Mouse (Mus musculus): ENCODE data around the gene Wdr24. TPM values are rescaled to one million over a fixed set of nuclear protein-coding genes. Genes with fewer than 3 reads are reported as not detected.

Wdr24 gene
- total RNA-seq, 2 experiments from 2014 or later: 10.5 to 11.4 TPM

DNA sequence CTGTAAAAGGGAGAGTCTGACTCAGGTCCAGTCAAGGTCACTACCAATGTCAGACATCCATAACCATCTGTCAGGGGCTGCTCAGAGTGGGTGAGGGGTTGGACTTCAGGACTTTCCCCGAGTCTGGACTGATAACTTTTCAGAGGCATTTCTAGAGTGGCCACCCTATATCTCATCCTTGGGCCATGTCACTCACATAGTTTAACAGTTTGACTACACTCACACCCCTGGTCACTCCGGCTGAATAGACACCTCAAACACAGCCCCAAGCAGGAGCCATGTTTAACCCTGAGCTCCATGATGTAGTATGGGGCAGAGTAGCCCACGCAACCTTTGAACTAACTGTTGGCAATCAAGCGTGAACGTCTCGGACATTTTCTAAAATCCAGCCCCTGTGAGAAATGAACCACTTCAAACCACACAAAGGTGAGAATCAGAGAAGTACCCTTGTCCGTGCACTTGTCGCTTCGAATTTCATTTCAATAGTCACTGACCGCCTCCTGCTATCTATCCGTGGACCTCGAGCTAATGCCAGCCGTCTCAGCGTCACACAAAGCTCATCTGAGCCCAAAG lies 50.8 kb downstream of the Wdr24 start:
- no peak for DNase-seq
- intact Hi-C loops (cut with DNase I): no loop called here

- peak; percentile 97 to 99 for DNase-seq
- intact Hi-C loops (cut with DNase I): no loop called here
Observed at GRCm38 (mm10) chr17:25874721-25875170, 51.3 kb downstream of the Wdr24 start, which contains the start of gene Mettl26. Gene Mettl26, plus strand, starts transcription at chr17:25875074.

- intact Hi-C loops (cut with DNase I): no loop called here
- DNase-seq: peak; percentile 84 to 88
Observed at GRCm38 (mm10) chr17:25875171-25876136, 52.0 kb downstream of the Wdr24 start.

- intact Hi-C loops (cut with DNase I): no loop called here
- no peak for DNase-seq
Observed at GRCm38 (mm10) chr17:25876347-25876915, 53.0 kb downstream of the Wdr24 start.

GRCm38 (mm10) chr17:25877025-25877424 lies 53.6 kb downstream of the Wdr24 start:
- intact Hi-C loops (cut with DNase I): no loop called here
- DNase-seq: no peak

DNA sequence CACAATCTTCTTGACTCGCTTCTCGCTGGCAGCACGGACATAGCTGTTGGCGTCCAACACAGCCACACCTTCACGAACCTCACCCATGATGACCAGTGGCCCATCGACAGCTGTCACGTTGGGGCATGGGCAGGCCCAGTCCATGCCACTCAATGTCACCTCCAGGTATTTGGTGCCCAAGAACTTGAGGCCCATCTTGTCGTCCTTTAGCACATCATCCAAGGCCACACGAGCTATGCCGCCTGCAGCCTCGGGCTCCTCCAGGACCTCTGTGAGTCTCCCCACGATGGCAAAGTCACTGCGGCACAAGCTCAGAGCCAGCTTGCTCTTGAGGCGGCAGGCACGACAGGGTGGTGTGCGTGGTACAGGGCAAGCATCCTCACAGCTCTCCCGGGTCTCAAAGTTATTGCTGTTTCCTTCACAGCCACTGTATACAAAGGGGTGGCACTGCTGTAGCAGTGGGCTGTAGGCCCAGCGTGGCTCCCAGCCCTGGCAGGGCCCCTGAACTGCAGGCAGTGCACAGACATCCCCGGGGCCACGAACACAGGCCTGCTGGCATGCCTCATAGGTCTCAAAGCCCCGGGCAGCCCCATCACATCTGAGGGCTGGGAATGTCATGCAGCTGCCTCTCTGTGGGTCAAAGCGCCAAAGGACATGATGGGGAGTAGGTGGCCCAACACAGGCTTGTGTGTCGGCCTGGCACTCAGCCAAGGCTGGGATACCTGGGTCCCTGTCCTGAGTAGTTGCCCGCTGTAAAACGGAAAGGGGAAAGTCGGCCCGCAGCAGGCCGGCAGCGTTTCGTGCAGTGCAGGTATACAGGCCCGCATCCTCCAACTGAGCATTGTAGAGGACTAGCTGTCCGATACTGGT lies 54.5 kb downstream of the Wdr24 start:
- DNase-seq: no peak
- intact Hi-C loops (cut with DNase I): no loop called here

Small RNA genes lying within 50 kb of the gene (microRNA-seq; reads per million reads assigned to microRNA genes)
- gene Mir3082 (ENCODE audit: borderline number of aligned reads in 2 of 2): 0 to 0.67 reads per million in 2 experiments
- 0 to 6.1 reads per million in 2 experiments for gene Mir6966 (ENCODE audit: borderline number of aligned reads in 2 of 2)

Other genes starting within 250 kb of the Wdr24 start
- 10 to 100 TPM; 27.4 to 33.8 TPM for gene Lmf1, start 244.5 kb upstream of the Wdr24 start, total RNA-seq (2021)
- under 1 TPM; 0.98 to 1.00 TPM for gene Gng13, start 106.5 kb upstream of the Wdr24 start, total RNA-seq (2021)
- gene Chtf18, start 96.2 kb upstream of the Wdr24 start, total RNA-seq (2021): 1 to 10 TPM; 1.0 to 2.1 TPM
- 1 to 10 TPM; 3.7 to 5.1 TPM for gene Rpusd1, start 96.0 kb upstream of the Wdr24 start, total RNA-seq (2021)
- not detected for gene Mslnl, start 87.6 kb upstream of the Wdr24 start, total RNA-seq (2021)
- 10 to 100 TPM; 16.1 to 22.2 TPM for gene Msln, start 69.2 kb upstream of the Wdr24 start, total RNA-seq (2021)
- 10 to 100 TPM; 40.9 to 44.8 TPM for gene Narfl, start 49.9 kb upstream of the Wdr24 start, total RNA-seq (2021)
- 10 to 100 TPM; 10.7 to 11.4 TPM for gene Haghl, start 38.0 kb upstream of the Wdr24 start, total RNA-seq (2021)
- gene Ccdc78, start 37.0 kb upstream of the Wdr24 start, total RNA-seq (2021): not detected
- 10 to 100 TPM; 39.2 to 39.7 TPM for gene Fam173a, start 30.7 kb upstream of the Wdr24 start, total RNA-seq (2021)
- under 1 TPM in 1 of 2 experiments, not detected in 1; 0.46 TPM for gene AC134908.4, start 28.0 kb upstream of the Wdr24 start, total RNA-seq (2021)
- gene Metrn, start 26.5 kb upstream of the Wdr24 start, total RNA-seq (2021): 10 to 100 TPM; 64.3 to 72.0 TPM
- 1 to 10 TPM; 1.2 to 1.5 TPM for gene Fbxl16, start 14.5 kb upstream of the Wdr24 start, total RNA-seq (2021)
- gene Jmjd8, start 5.2 kb downstream of the Wdr24 start, total RNA-seq (2021): 10 to 100 TPM; 30.8 to 35.3 TPM
- gene Stub1, start 9.8 kb downstream of the Wdr24 start, total RNA-seq (2021): 100 to 1,000 TPM; 111 to 116 TPM
- gene Rhbdl1, start 13.7 kb downstream of the Wdr24 start, total RNA-seq (2021): 1 to 10 TPM; 1.4 to 1.9 TPM
- 1 to 10 TPM; 2.2 to 3.3 TPM for gene Gm20683, start 18.1 kb downstream of the Wdr24 start, total RNA-seq (2021)
- 100 to 1,000 TPM; 110 to 115 TPM for gene Rhot2, start 21.2 kb downstream of the Wdr24 start, total RNA-seq (2021)
- 1 to 10 TPM; 1.7 to 2.0 TPM for gene Wdr90, start 37.9 kb downstream of the Wdr24 start, total RNA-seq (2021)
- 100 to 1,000 TPM; 272 to 286 TPM for gene Mcrip2, start 45.1 kb downstream of the Wdr24 start, total RNA-seq (2021)
- 10 to 100 TPM; 16.1 to 18.1 TPM for gene Mettl26, start 51.4 kb downstream of the Wdr24 start, total RNA-seq (2021)
- gene Wfikkn1, start 57.2 kb downstream of the Wdr24 start, total RNA-seq (2021): under 1 TPM; 0.41 to 0.64 TPM
- 10 to 100 TPM; 18.4 to 21.2 TPM for gene Rab40c, start 96.1 kb downstream of the Wdr24 start, total RNA-seq (2021)
- 10 to 100 TPM; 45.6 to 48.2 TPM for gene Pigq, start 121.3 kb downstream of the Wdr24 start, total RNA-seq (2021)
- under 1 TPM in 1 of 2 experiments, not detected in 1; 0.19 TPM for gene Nhlrc4, start 121.3 kb downstream of the Wdr24 start, total RNA-seq (2021)
- under 1 TPM; 0.19 to 0.33 TPM for gene A930017K11Rik, start 128.9 kb downstream of the Wdr24 start, total RNA-seq (2021)
- 1 to 10 TPM; 7.2 TPM for gene Capn15, start 162.2 kb downstream of the Wdr24 start, total RNA-seq (2021)
- 10 to 100 TPM; 29.2 to 29.7 TPM for gene Rab11fip3, start 245.9 kb downstream of the Wdr24 start, total RNA-seq (2021)